Mouse (Mus musculus) heart, embryonic 12.5 days (tissue): ENCODE data around the gene Eif1ad. TPM values are rescaled to one million over a fixed set of nuclear protein-coding genes. Genes with fewer than 3 reads are reported as not detected.

Experiments
- ATAC-seq: fragments of 200-750 bp; cut with Nextera tagmentation; 2 replicates; pipeline ENCODE4 v1.8.0; 2017; ENCODE audit warnings: moderate TSS enrichment, moderate library complexity; ENCODE audit not compliant: insufficient number of reproducible peaks, low FRiP score
- H3K27ac ChIP-seq: fragments of 300-500 bp; sonication (generic); 2 replicates; pipeline ENCODE4 v1.5.1; 2016; ENCODE audit warnings: mild to moderate bottlenecking, moderate library complexity; ENCODE audit not compliant: poor library complexity, severe bottlenecking
- H3K27me3 ChIP-seq: fragments of 300-500 bp; sonication (generic); replicated peaks from 2 replicates; pipeline ENCODE4 v1.6.1; 2016; ENCODE audit warnings: mild to moderate bottlenecking, moderate library complexity
- H3K36me3 ChIP-seq: fragments of 300-500 bp; sonication (generic); 2 replicates; pipeline ENCODE4 v1.6.1; 2016; ENCODE audit warnings: mild to moderate bottlenecking, moderate library complexity
- H3K4me1 ChIP-seq: fragments of 300-500 bp; sonication (generic); replicated peaks from 2 replicates; pipeline ENCODE4 v1.6.1; 2016; ENCODE audit warnings: mild to moderate bottlenecking
- H3K4me2 ChIP-seq: fragments of 300-500 bp; sonication (generic); 2 replicates; pipeline ENCODE4 v1.6.1; 2016; ENCODE audit warnings: mild to moderate bottlenecking, moderate library complexity
- H3K4me3 ChIP-seq: fragments of 300-500 bp; sonication (generic); 2 replicates; pipeline ENCODE4 v1.5.1; 2016; ENCODE audit warnings: mild to moderate bottlenecking
- H3K9ac ChIP-seq: fragments of 300-500 bp; sonication (generic); 2 replicates; pipeline ENCODE4 v1.6.1; 2016; ENCODE audit warnings: mild to moderate bottlenecking, moderate library complexity
- H3K9me3 ChIP-seq: fragments of 300-500 bp; sonication (generic); replicated peaks from 2 replicates; pipeline ENCODE4 v1.6.1; 2016; ENCODE audit warnings: mild to moderate bottlenecking, moderate library complexity
- WGBS: fragments of 180-500 bp; shearing (Covaris S2); methylation state at CpG from one replicate; pipeline ENCODE4 v1.1.7; 2016; 5-methylcytosine and 5-hydroxymethylcytosine counted together
- polyA plus RNA-seq: library from polyadenylated mRNA; unstranded; fragments of >200 nt; fragmentation: Nextera tagmentation; extraction: Ambion mirVana; gene quantifications from 2 replicates; pipeline ENCODE4 v1.2.1, GENCODE M21; 2016

The Eif1ad gene
- polyA plus RNA-seq, 1 experiment from 2014 or later: 42.8 TPM

- Histone ChIP-seq H3K4me1 (peaks cover 15% of the 10 kb centered on the region), H3K9me3 (no peaks in the 10 kb centered on the region), H3K36me3 (peaks cover 39% of the 10 kb centered on the region), H3K4me2 (no peak overlapping the region), H3K27me3 (no peaks in the 10 kb centered on the region), H3K4me3 (no peak overlapping the region), H3K27ac (no peak overlapping the region), H3K9ac (no peak overlapping the region)
- WGBS: 91% methylated on average over 6 of the region's 6 CpGs
- no peak for ATAC-seq
Observed at GRCm38 (mm10) chr19:5420579-5420978, 54.0 kb downstream of the Eif1ad start.

Other genes starting within 250 kb of the Eif1ad start
- gene Klc2, start 248.2 kb upstream of the Eif1ad start, polyA plus RNA-seq: 24.0 and 28.6 TPM in 2 replicates
- 27.9 and 28.4 TPM in 2 replicates for gene Pacs1, start 93.6 kb upstream of the Eif1ad start, polyA plus RNA-seq
- gene Sf3b2, start 71.3 kb upstream of the Eif1ad start, polyA plus RNA-seq: 221 and 227 TPM in 2 replicates
- gene Gal3st3, start 68.4 kb upstream of the Eif1ad start, polyA plus RNA-seq: 3.8 and 4.5 TPM in 2 replicates
- not detected in 2 replicates for gene Catsper1, start 31.0 kb upstream of the Eif1ad start, polyA plus RNA-seq
- not detected in 2 replicates for gene Cst6, start 17.2 kb upstream of the Eif1ad start, polyA plus RNA-seq
- gene Banf1, start 427 bp downstream of the Eif1ad start, polyA plus RNA-seq: 400 and 410 TPM in 2 replicates
- gene Sart1, start 22.0 kb downstream of the Eif1ad start, polyA plus RNA-seq: 61.6 and 63.9 TPM in 2 replicates
- 1.7 and 1.8 TPM in 2 replicates for gene Tsga10ip, start 35.8 kb downstream of the Eif1ad start, polyA plus RNA-seq
- 190 and 194 TPM in 2 replicates for gene Drap1, start 58.2 kb downstream of the Eif1ad start, polyA plus RNA-seq
- gene AI837181, start 58.4 kb downstream of the Eif1ad start, polyA plus RNA-seq: 38.8 and 39.5 TPM in 2 replicates
- gene Fosl1, start 80.8 kb downstream of the Eif1ad start, polyA plus RNA-seq: not detected in 2 replicates
- gene Ccdc85b, start 91.2 kb downstream of the Eif1ad start, polyA plus RNA-seq: 10.5 and 13.0 TPM in 2 replicates
- gene Fibp, start 93.9 kb downstream of the Eif1ad start, polyA plus RNA-seq: 81.9 and 85.4 TPM in 2 replicates
- gene Ctsw, start 101.8 kb downstream of the Eif1ad start, polyA plus RNA-seq: 1.3 and 1.7 TPM in 2 replicates
- gene Efemp2, start 107.2 kb downstream of the Eif1ad start, polyA plus RNA-seq: 70.3 and 70.6 TPM in 2 replicates
- 33.2 and 37.6 TPM in 2 replicates for gene Mus81, start 121.7 kb downstream of the Eif1ad start, polyA plus RNA-seq
- gene Cfl1, start 123.7 kb downstream of the Eif1ad start, polyA plus RNA-seq: 1,913 and 1,997 TPM in 2 replicates
- 0.23 and 0.24 TPM in 2 replicates for gene 1700020D05Rik, start 137.0 kb downstream of the Eif1ad start, polyA plus RNA-seq
- 16.3 and 16.9 TPM in 2 replicates for gene Snx32, start 143.8 kb downstream of the Eif1ad start, polyA plus RNA-seq
- gene Ovol1, start 193.9 kb downstream of the Eif1ad start, polyA plus RNA-seq: not detected in 2 replicates
- gene Ap5b1, start 201.3 kb downstream of the Eif1ad start, polyA plus RNA-seq: 2.2 and 2.5 TPM in 2 replicates
- 102 and 110 TPM in 2 replicates for gene Rnaseh2c, start 235.1 kb downstream of the Eif1ad start, polyA plus RNA-seq
- gene Kat5, start 243.5 kb downstream of the Eif1ad start, polyA plus RNA-seq: 31.5 and 36.1 TPM in 2 replicates